Mouse (Mus musculus): ENCODE data around the gene Cmss1. TPM values are rescaled to one million over a fixed set of nuclear protein-coding genes. Genes with fewer than 3 reads are reported as not detected.
A peak's percentile ranks its signal among the peaks of the same experiment; 100 is the strongest.

Cmss1 gene
- polyA plus RNA-seq, 1 experiment from 2014 or later: 48.3 TPM

DNA sequence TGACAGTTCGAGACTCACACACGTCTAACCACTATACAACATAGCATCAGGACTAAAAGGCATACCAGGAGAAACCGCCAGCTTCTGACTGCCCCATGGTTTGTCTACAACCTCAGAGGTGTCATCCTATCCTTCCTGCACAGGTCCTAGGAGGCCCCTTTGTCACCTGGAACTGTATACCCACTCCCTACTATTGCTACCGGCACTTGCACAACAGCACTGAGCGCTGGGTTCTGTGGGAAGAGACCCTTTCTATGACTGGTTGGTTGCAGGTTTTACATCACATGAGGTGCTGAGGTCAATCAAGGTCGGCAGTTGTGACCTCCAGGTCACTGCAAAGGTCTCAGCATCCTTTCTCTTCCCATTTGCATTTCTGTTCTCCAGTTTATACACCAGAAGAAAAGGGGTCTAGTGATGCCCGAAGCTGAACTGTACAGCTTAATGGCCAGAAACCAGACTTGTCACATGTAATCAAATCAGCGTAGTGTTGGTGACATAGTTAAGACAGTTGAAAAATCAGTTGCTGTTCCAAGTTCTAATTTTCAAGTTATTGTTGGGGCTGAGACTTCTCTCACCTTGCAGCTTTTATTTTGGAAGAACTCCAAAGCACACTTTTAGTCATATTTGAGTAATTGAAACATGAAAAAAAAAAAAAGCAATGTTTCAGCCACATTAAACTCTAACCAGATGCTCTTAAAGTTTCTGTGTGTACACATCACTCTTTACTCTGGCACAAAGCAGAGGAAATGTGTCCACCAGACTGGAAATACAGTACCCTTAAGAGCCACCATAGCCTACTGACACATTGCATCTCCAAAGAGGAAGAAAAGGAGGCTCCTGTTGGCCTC lies 266.7 kb downstream of the Cmss1 start:
- 73% methylated on average over 8 of the region's 8 CpGs for WGBS
- Histone ChIP-seq H3K36me3 (no peaks in the 10 kb centered on the region), H3K4me1 (peaks cover 22% of the 10 kb centered on the region), H3K27ac (replicated peaks) (0 out of 2 replicates have a peak overlapping the region, but pooled peaks have one; percentile 55), H3K9ac (no peak overlapping the region), H3K4me2 (replicated peaks) (no peak overlapping the region), H3K4me3 (replicated peaks) (no peak overlapping the region), H3K9me3 (replicated peaks) (no peaks in the 10 kb centered on the region), H3K27me3 (no peaks in the 10 kb centered on the region)
- no peak for ATAC-seq (ENCODE audit: insufficient number of reproducible peaks, low FRiP score, low TSS enrichment, low read depth)

DNA sequence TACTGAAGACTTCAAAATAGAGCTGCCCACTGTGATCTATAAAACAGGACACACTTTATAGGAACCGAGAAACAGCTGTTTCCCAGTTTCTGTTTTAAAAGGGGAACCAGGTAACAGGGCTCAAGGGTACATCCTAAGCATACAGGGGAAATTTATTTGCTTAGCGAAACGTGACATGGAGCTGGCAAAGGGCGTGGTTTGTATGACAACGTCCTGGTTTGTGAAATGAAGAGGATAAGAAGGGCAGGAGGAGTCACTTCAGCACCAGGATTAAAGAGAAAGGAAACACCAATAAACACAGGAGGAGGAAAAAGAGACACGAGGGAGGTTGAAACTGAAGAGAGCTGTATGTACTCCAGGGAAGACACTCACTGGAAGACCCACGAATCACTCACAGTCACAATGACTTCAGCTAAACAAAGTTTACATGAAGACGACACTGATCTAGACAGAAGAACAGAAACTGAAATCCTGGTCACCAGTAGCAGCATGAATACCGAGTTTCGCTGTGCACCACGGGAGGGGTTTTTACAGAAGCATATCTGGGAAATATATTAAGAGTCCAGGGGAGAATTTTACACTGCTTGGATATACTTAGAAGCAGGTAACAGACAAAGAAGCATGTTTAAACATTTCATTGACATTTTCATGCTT lies 269.8 kb downstream of the Cmss1 start:
- peaks cover 22% of the 10 kb centered on the region for H3K4me1 ChIP-seq
- H3K9ac ChIP-seq: no peak overlapping the region
- no peaks in the 10 kb centered on the region for H3K27me3 ChIP-seq
- no peaks in the 10 kb centered on the region for H3K9me3 ChIP-seq (replicated peaks)
- no peak overlapping the region for H3K4me2 ChIP-seq (replicated peaks)
- no peak overlapping the region for H3K27ac ChIP-seq (replicated peaks)
- ATAC-seq (ENCODE audit: insufficient number of reproducible peaks, low FRiP score, low TSS enrichment, low read depth): no peak
- H3K4me3 ChIP-seq (replicated peaks): no peak overlapping the region
- 57% methylated on average over 11 of the region's 11 CpGs for WGBS
- no peaks in the 10 kb centered on the region for H3K36me3 ChIP-seq

DNA sequence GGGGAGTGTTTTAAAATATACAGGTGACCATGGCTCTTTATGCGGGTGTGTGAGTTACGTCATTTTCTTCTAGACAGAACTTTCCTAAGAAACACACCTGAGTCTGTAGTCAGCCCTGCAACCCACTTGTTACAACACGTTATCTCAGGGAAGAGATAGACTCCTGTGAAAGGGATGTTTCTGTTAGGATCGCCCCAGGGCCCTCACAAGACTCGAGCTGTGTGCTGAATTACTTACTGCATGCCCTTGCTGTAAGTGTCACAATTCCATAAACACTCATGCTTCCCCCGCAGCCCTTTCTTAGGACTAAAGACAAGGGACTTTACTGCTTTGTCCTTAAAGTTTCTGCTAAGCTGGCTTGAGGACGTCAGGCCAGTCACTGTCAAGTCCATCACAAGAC lies 274.4 kb downstream of the Cmss1 start:
- no peaks in the 10 kb centered on the region for H3K27me3 ChIP-seq
- H3K9ac ChIP-seq: no peak overlapping the region
- WGBS: 61% methylated on average over 7 of the region's 7 CpGs
- no peaks in the 10 kb centered on the region for H3K36me3 ChIP-seq
- H3K4me1 ChIP-seq: no peaks in the 10 kb centered on the region
- H3K4me3 ChIP-seq (replicated peaks): no peak overlapping the region
- no peak overlapping the region for H3K4me2 ChIP-seq (replicated peaks)
- no peak; the same call in 1 of the 2 replicates for ATAC-seq (ENCODE audit: insufficient number of reproducible peaks, low FRiP score, low TSS enrichment, low read depth)
- no peaks in the 10 kb centered on the region for H3K9me3 ChIP-seq (replicated peaks)
- H3K27ac ChIP-seq (replicated peaks): no peak overlapping the region

DNA sequence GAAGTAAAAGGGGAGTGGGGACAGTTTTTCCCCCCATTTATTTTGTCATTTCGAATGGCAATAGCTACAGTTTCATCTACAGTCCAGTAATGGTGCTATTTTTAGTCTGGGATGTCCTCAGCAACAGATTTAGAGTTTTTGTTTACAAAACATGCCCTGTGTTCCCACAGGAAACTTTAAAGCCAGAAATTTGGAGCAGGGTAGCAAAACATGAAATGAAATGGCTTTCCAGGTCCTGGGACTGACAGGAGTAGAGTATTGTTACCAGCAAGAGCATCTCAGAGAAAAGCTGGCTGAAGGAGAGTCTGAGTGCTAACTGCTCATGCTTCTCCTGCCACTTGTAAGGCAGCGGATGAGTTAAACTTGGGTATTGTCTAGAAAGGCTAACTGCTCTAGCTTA lies 276.6 kb downstream of the Cmss1 start:
- no peaks in the 10 kb centered on the region for H3K27me3 ChIP-seq
- 84% methylated on average over 2 of the region's 2 CpGs for WGBS
- no peak overlapping the region for H3K4me3 ChIP-seq (replicated peaks)
- no peak for ATAC-seq (ENCODE audit: insufficient number of reproducible peaks, low FRiP score, low TSS enrichment, low read depth)
- H3K4me2 ChIP-seq (replicated peaks): no peak overlapping the region
- H3K4me1 ChIP-seq: 0 out of 2 replicates have a peak, but pooled peaks cover 2% of the 10 kb centered on the region
- H3K9me3 ChIP-seq (replicated peaks): no peaks in the 10 kb centered on the region
- H3K9ac ChIP-seq: no peak overlapping the region
- no peak overlapping the region for H3K27ac ChIP-seq (replicated peaks)
- no peaks in the 10 kb centered on the region for H3K36me3 ChIP-seq

DNA sequence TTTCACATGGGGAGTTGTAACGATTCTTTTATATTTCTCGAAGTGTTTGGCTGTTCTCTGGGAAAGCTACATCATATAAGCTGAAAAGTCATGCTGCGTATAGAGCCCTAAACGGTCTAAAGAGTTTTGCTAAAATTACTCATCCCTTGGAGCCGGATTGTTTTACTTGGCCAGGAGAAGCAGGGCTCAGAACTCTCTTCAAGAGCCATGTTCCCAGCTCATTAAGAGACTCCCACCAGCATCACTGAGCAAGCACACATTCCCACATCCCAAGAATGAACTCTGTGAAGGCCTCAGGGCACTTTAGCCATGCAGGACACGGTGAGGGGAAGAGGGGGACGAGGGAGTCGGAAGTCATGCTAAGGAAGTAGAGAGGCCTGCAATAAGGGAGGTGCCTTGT lies 277.6 kb downstream of the Cmss1 start:
- H3K9me3 ChIP-seq (replicated peaks): no peaks in the 10 kb centered on the region
- H3K4me3 ChIP-seq (replicated peaks): no peak overlapping the region
- ATAC-seq (ENCODE audit: insufficient number of reproducible peaks, low FRiP score, low TSS enrichment, low read depth): no peak
- H3K27me3 ChIP-seq: no peaks in the 10 kb centered on the region
- H3K4me2 ChIP-seq (replicated peaks): no peak overlapping the region
- WGBS: 55% methylated on average over 8 of the region's 8 CpGs
- 0 out of 2 replicates have a peak, but pooled peaks cover 2% of the 10 kb centered on the region for H3K4me1 ChIP-seq
- H3K36me3 ChIP-seq: no peaks in the 10 kb centered on the region
- H3K9ac ChIP-seq: no peak overlapping the region
- H3K27ac ChIP-seq (replicated peaks): 0 out of 2 replicates have a peak overlapping the region, but pooled peaks have one; percentile 44

GRCm38 (mm10) chr16:57326996-57327395 lies 279.7 kb downstream of the Cmss1 start:
- ATAC-seq (ENCODE audit: insufficient number of reproducible peaks, low FRiP score, low TSS enrichment, low read depth): no peak
- Histone ChIP-seq H3K9me3 (replicated peaks) (no peaks in the 10 kb centered on the region), H3K4me2 (replicated peaks) (no peak overlapping the region), H3K27me3 (no peaks in the 10 kb centered on the region), H3K27ac (replicated peaks) (no peak overlapping the region), H3K4me1 (0 out of 2 replicates have a peak, but pooled peaks cover 2% of the 10 kb centered on the region), H3K4me3 (replicated peaks) (no peak overlapping the region), H3K36me3 (no peaks in the 10 kb centered on the region), H3K9ac (no peak overlapping the region)
- 53% methylated on average over 7 of the region's 7 CpGs for WGBS

DNA sequence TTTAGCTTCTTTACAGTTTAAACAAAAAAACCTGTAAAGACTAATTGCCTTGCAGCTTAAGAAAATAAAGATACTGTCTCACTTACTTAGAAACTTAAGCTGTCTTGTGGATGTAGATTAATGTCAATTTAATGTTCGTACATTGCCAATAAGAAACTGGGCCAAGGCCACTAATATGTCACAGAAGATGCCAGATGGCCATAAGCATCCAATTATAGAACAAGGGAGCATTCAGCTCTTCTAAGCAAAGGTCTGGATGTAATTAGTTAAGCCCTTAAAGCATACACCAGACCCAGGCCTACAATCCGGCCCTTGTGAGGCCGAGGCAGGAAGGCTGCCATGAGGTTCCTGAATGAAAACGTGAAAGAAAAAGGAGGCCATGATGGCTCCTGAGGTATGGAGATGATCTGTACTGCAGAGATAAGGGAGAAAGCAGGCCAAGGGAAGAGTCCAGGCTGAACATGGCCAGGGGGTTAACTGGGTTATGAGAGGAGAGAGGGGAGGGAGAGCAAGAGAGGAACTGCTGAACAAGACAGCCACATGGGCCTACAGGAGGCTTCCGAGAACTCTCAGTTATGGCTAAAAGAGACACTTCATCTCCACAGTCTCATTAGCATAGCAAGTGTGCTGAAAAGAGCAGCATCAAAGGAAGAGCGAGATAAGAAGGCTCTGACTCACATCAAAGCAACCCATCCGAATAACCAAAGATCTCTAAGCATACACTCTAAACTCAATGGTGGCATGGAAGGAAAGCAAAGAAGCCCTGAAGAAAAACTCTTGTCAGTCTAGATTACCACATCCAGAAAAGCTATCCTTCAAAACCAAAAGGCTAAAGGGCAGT lies 287.2 kb downstream of the Cmss1 start:
- Histone ChIP-seq H3K9ac (no peak overlapping the region), H3K4me3 (replicated peaks) (no peak overlapping the region), H3K27me3 (no peaks in the 10 kb centered on the region), H3K4me2 (replicated peaks) (no peak overlapping the region), H3K36me3 (no peaks in the 10 kb centered on the region), H3K4me1 (peaks cover 2% of the 10 kb centered on the region; the same call in 1 of the 2 replicates), H3K27ac (replicated peaks) (peak overlapping the region; percentile 25; the same call in 1 of the 2 replicates), H3K9me3 (replicated peaks) (0 out of 2 replicates have a peak, but pooled peaks cover 12% of the 10 kb centered on the region)
- 61% methylated on average over 7 of the region's 7 CpGs for WGBS
- no peak for ATAC-seq (ENCODE audit: insufficient number of reproducible peaks, low FRiP score, low TSS enrichment, low read depth)

DNA sequence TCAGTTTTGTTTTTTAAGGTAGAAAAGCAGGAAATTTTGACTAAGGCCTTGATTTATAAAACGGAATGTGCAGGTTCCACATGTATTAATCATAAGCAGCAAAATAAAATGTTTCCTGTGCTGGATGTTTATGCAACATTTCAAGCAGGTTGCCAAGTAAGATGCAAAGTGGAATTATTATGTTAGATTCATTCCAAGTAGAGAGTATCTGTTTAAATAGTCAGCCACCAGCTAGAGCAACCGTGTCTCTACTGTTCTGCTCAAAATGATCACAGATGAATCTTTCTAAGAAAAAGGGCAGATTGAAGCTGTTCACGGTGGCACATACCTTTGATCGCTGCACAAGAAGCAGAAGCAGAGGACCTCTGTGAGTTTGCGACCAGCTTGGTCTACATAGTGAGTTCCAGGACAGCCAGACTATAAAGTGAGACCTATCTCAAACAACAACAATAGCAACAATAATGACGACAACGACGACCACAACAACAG lies 288.0 kb downstream of the Cmss1 start:
- H3K4me1 ChIP-seq: peaks cover 2% of the 10 kb centered on the region; the same call in 1 of the 2 replicates
- peak overlapping the region; percentile 44; the same call in 1 of the 2 replicates for H3K27ac ChIP-seq (replicated peaks)
- WGBS: 59% methylated on average over 8 of the region's 8 CpGs
- H3K9ac ChIP-seq: no peak overlapping the region
- H3K9me3 ChIP-seq (replicated peaks): 0 out of 2 replicates have a peak, but pooled peaks cover 12% of the 10 kb centered on the region
- H3K4me3 ChIP-seq (replicated peaks): no peak overlapping the region
- ATAC-seq (ENCODE audit: insufficient number of reproducible peaks, low FRiP score, low TSS enrichment, low read depth): no peak
- H3K27me3 ChIP-seq: no peaks in the 10 kb centered on the region
- no peak overlapping the region for H3K4me2 ChIP-seq (replicated peaks)
- H3K36me3 ChIP-seq: no peaks in the 10 kb centered on the region

- no peak for ATAC-seq (ENCODE audit: insufficient number of reproducible peaks, low FRiP score, low TSS enrichment, low read depth)
- Histone ChIP-seq H3K36me3 (no peaks in the 10 kb centered on the region), H3K4me3 (replicated peaks) (no peak overlapping the region), H3K4me1 (peaks cover 2% of the 10 kb centered on the region; the same call in 1 of the 2 replicates), H3K9ac (no peak overlapping the region), H3K9me3 (replicated peaks) (0 out of 2 replicates have a peak, but pooled peaks cover 12% of the 10 kb centered on the region), H3K4me2 (replicated peaks) (no peak overlapping the region), H3K27ac (replicated peaks) (peak overlapping the region; percentile 44), H3K27me3 (no peaks in the 10 kb centered on the region)
- 54% methylated on average over 13 of the region's 13 CpGs for WGBS
These were observed 288.6 kb downstream of the Cmss1 start for GRCm38 (mm10) chr16:57317882-57318636.

GRCm38 (mm10) chr16:57317127-57317526 lies 289.5 kb downstream of the Cmss1 start:
- WGBS: 71% methylated on average over 4 of the region's 4 CpGs
- no peak overlapping the region for H3K9ac ChIP-seq
- no peak for ATAC-seq (ENCODE audit: insufficient number of reproducible peaks, low FRiP score, low TSS enrichment, low read depth)
- no peak overlapping the region for H3K27ac ChIP-seq (replicated peaks)
- H3K4me2 ChIP-seq (replicated peaks): no peak overlapping the region
- H3K4me1 ChIP-seq: peaks cover 2% of the 10 kb centered on the region; the same call in 1 of the 2 replicates
- no peak overlapping the region for H3K4me3 ChIP-seq (replicated peaks)
- no peaks in the 10 kb centered on the region for H3K36me3 ChIP-seq
- no peaks in the 10 kb centered on the region for H3K27me3 ChIP-seq
- 0 out of 2 replicates have a peak, but pooled peaks cover 12% of the 10 kb centered on the region for H3K9me3 ChIP-seq (replicated peaks)

All from embryonic facial prominence, embryonic 15.5 days (tissue).